Mouse (Mus musculus) ES-Bruce4 (cell line): ENCODE measurements at regions not wholly inside any gene's neighbourhood (a gene's known extent, or its start where the extent isn't known, plus 50 kb on each side); places are given as distances from the start of the nearest gene placed in this dataset.

Experiments
- CTCF ChIP-seq: IDR thresholded peaks from one replicate; pipeline ENCODE4 v1.8.1; 2011; ENCODE audit warnings: low read depth, low read length
- POLR2A ChIP-seq: IDR thresholded peaks from one replicate; pipeline ENCODE4 v1.8.1; 2011; ENCODE audit warnings: low read length; ENCODE audit not compliant: insufficient read depth

GRCm38 (mm10) chr5:35183418-35183817 is 77.9 kb upstream of the Lrpap1 start:
- TF ChIP-seq CTCF (no peak), POLR2A (no peak)
